Mouse (Mus musculus) adrenal gland, postnatal 0 days (tissue): ENCODE measurements around the gene Rlim. TPM values are rescaled to one million over a fixed set of nuclear protein-coding genes. Genes with fewer than 3 reads are reported as not detected.

Source experiments
- polyA plus RNA-seq: library from polyadenylated mRNA; unstranded; fragments of >200 nt; fragmentation: Nextera tagmentation; extraction: Ambion mirVana; gene quantifications from 2 replicates; pipeline ENCODE4 v1.2.1, GENCODE M21; 2015

Gene Rlim
- 10.3 and 15.4 TPM in 2 replicates for polyA plus RNA-seq

DNA sequence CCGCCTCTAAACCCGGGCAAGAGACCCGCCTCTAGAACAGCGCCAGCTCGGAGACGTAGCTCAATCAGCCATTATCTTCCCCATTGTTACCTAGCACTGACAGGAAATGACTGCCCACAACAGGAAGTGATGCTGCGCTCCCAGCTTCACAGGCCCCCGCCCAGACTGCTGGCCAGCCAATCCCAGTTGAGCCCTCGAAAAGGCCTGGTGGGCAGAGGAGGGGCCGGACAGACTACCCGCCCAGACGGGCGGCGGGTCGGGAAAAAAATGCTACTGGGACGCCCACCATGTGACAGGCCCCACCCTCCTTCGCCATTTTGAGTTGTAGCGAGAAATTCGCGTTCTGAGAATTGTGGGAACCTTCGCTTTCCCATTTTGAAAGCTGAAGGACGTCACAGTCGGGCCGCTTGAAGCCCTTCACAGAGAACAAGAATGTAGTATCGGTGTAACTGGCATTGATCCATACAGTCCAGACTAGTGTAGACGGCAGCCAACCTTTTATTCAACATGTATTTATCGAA lies at the start of gene Rlim:
TSS of gene Rlim (minus strand) at position 116 of the 521 bp plus-strand sequence.

Other genes with a start within 250 kb of the Rlim start
- gene Slc16a2, start 159.3 kb downstream of the Rlim start, polyA plus RNA-seq = 19.3 and 19.9 TPM in 2 replicates
- gene Nexmif, start 219.9 kb upstream of the Rlim start, polyA plus RNA-seq = 2.3 and 6.1 TPM in 2 replicates